Mouse (Mus musculus) cerebellum, adult 2 months (tissue): ENCODE data around the gene Tanc1. TPM values are rescaled to one million over a fixed set of nuclear protein-coding genes. Genes with fewer than 3 reads are reported as not detected.

ENCODE experiments used
- DNase-seq, 2 experiments: peaks; one replicate each; pipeline ENCODE4 v3.0.0; 2021
- H3K27ac ChIP-seq: fragments of 200-500 bp; 2 replicates; pipeline ENCODE4 v1.5.1; 2012; ENCODE audit warnings: low read length, control low read depth, inconsistent platforms; ENCODE audit not compliant: insufficient read depth
- H3K27me3 ChIP-seq: fragments of 200-500 bp; 2 replicates; pipeline ENCODE4 v1.6.1; 2012; ENCODE audit warnings: inconsistent platforms, mild to moderate bottlenecking, low read length, moderate library complexity; ENCODE audit not compliant: control insufficient read depth, insufficient read depth
- H3K4me1 ChIP-seq: fragments of 200-500 bp; 2 replicates; pipeline ENCODE4 v1.6.1; 2011; ENCODE audit warnings: low read length; ENCODE audit not compliant: control insufficient read depth, insufficient read depth
- H3K4me3 ChIP-seq: fragments of 200-500 bp; replicated peaks from 2 replicates; pipeline ENCODE3; 2011; ENCODE audit warnings: mild to moderate bottlenecking, low read depth, low read length, control low read depth; ENCODE audit not compliant: insufficient read depth
- CTCF ChIP-seq: fragments of 200-500 bp; IDR thresholded peaks from 2 replicates; pipeline ENCODE4 v1.5.1; 2011; ENCODE audit warnings: low read depth, mild to moderate bottlenecking, control low read depth, low read length, moderate library complexity, borderline replicate concordance; ENCODE audit not compliant: insufficient read depth
- POLR2A ChIP-seq: fragments of 200-500 bp; IDR thresholded peaks from 2 replicates; pipeline ENCODE4 v1.6.1; 2011; ENCODE audit warnings: low read length, control low read depth, borderline replicate concordance; ENCODE audit not compliant: insufficient read depth
- WGBS: fragments of 180-500 bp; shearing (Covaris S2); methylation state at CpG from one replicate; pipeline ENCODE4 v1.1.7; 2018; 5-methylcytosine and 5-hydroxymethylcytosine counted together
- polyA plus RNA-seq: library from polyadenylated mRNA; depleted of rRNA; stranded (reverse); fragments of >200 nt; gene quantifications from 2 replicates; pipeline ENCODE4 v1.2.3, GENCODE M21; 2012

The Tanc1 gene
- polyA plus RNA-seq, 1 experiment, result 40.7 TPM

GRCm38 (mm10) chr2:59600123-59600840 is 11.6 kb upstream of the Tanc1 start:
- peak; percentile 86 to 90 for DNase-seq
- 63% methylated on average over 19 of the region's 19 CpGs for WGBS
- H3K27me3 ChIP-seq, result no peaks in the 10 kb centered on the region
- TF ChIP-seq CTCF, result no peak
- TF ChIP-seq POLR2A, result no peak
- peaks cover 13% of the 10 kb centered on the region for H3K4me1 ChIP-seq
- no peak overlapping the region for H3K27ac ChIP-seq
- H3K4me3 ChIP-seq, result no peak overlapping the region

- H3K4me3 ChIP-seq, result no peak overlapping the region
- 10% methylated on average over 2 of the region's 2 CpGs for WGBS
- no peak for TF ChIP-seq POLR2A
- TF ChIP-seq CTCF, result no peak
- no peak overlapping the region for H3K27ac ChIP-seq
- DNase-seq, result peak; percentile 76 to 97
- no peaks in the 10 kb centered on the region for H3K27me3 ChIP-seq
- H3K4me1 ChIP-seq, result peaks cover 13% of the 10 kb centered on the region
Measured at GRCm38 (mm10) chr2:59600980-59601379, 10.9 kb upstream of the Tanc1 start.

GRCm38 (mm10) chr2:59601452-59601851 is 10.4 kb upstream of the Tanc1 start:
- peak in 1 of 2 experiments; percentile 32 for DNase-seq
- Histone ChIP-seq H3K4me1 (peaks cover 13% of the 10 kb centered on the region), H3K4me3 (no peak overlapping the region), H3K27ac (no peak overlapping the region; the same call in 1 of the 2 replicates), H3K27me3 (no peaks in the 10 kb centered on the region)
- WGBS, result 62% methylated on average over 8 of the region's 8 CpGs
- TF ChIP-seq POLR2A (no peak), CTCF (no peak)

GRCm38 (mm10) chr2:59608958-59609357 is 2.9 kb upstream of the Tanc1 start:
- H3K4me1 ChIP-seq, result no peaks in the 10 kb centered on the region; the same call in 1 of the 2 replicates
- DNase-seq, result no peak
- no peak overlapping the region for H3K27ac ChIP-seq
- no peaks in the 10 kb centered on the region for H3K27me3 ChIP-seq
- TF ChIP-seq CTCF (no peak), POLR2A (no peak)
- H3K4me3 ChIP-seq, result no peak overlapping the region
- whole genome bisulfite sequencing, result 92% methylated on average over 5 of the region's 5 CpGs

- 9% methylated on average over 14 of the region's 14 CpGs for WGBS
- peak overlapping the region; percentile 92 for H3K4me3 ChIP-seq
- no peaks in the 10 kb centered on the region; the same call in 1 of the 2 replicates for H3K4me1 ChIP-seq
- H3K27ac ChIP-seq, result peak overlapping the region; percentile 84
- DNase-seq, result no peak
- H3K27me3 ChIP-seq, result no peaks in the 10 kb centered on the region
- no peak for TF ChIP-seq CTCF
- TF ChIP-seq POLR2A, result no peak
Measured at GRCm38 (mm10) chr2:59611216-59611810, 529 bp upstream of the Tanc1 start.

- TF ChIP-seq POLR2A, result no peak
- TF ChIP-seq CTCF, result no peak
- peak; percentile 50 to 65 for DNase-seq
- peak overlapping the region; percentile 15; the same call in 1 of the 2 replicates for H3K27ac ChIP-seq
- no peaks in the 10 kb centered on the region for H3K27me3 ChIP-seq
- H3K4me1 ChIP-seq, result peaks cover 3% of the 10 kb centered on the region; the same call in 1 of the 2 replicates
- under 1% methylated on average over 33 of the region's 33 CpGs for WGBS
- peak overlapping the region; percentile 92 for H3K4me3 ChIP-seq
Measured at GRCm38 (mm10) chr2:59612733-59613473, 1.1 kb downstream of the Tanc1 start.

GRCm38 (mm10) chr2:59613474-59614019 is 1.7 kb downstream of the Tanc1 start:
- Histone ChIP-seq H3K4me3 (peak overlapping the region; percentile 92), H3K27me3 (no peaks in the 10 kb centered on the region), H3K4me1 (peaks cover 3% of the 10 kb centered on the region; the same call in 1 of the 2 replicates), H3K27ac (peak overlapping the region; percentile 8; the same call in 1 of the 2 replicates)
- no peak for TF ChIP-seq POLR2A
- no peak for TF ChIP-seq CTCF
- 9% methylated on average over 9 of the region's 9 CpGs for WGBS
- DNase-seq, result peak; percentile 44 to 45

GRCm38 (mm10) chr2:59616890-59617289 is 5.0 kb downstream of the Tanc1 start:
- Histone ChIP-seq H3K27ac (no peak overlapping the region), H3K27me3 (no peaks in the 10 kb centered on the region), H3K4me1 (peaks cover 3% of the 10 kb centered on the region; the same call in 1 of the 2 replicates), H3K4me3 (no peak overlapping the region)
- no peak for TF ChIP-seq POLR2A
- no peak for TF ChIP-seq CTCF
- no peak for DNase-seq
- WGBS, result 62% methylated on average over 2 of the region's 2 CpGs
